8 mouse cellular contexts compared by ENCODE assay signal in the genomic region with DNA sequence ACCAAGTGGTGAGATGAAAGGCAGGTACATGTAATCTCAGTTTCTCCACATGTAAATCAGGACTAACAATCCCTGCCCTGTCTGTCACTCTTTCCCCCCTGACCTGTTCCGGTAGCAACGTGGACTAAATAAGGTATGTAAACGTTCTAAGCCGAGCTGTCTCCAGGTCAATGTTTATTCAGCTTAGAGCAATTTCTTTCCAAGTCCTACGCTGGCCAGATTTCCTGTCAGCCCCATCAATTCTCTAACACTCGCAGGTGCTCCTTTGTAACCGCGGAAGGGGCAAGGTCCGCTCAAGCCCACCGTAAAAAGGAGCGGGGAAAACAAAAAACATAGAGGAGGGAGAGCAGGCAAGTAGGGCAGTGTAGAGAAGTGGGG. TPM values are rescaled to one million over a fixed set of nuclear protein-coding genes. Genes with fewer than 3 reads are reported as not detected.
A peak's percentile ranks its signal among the peaks of the same experiment; 100 is the strongest.
DNase-seq lines count a peak whose midpoint lies in the region; ATAC-seq and TF ChIP-seq lines count a peak whose summit lies in the region.

No protein-coding gene starts in this region.

- peak overlapping the region; percentile 87 for H3K4me3 ChIP-seq in heart, embryonic 13.5 days
- H3K4me3 ChIP-seq in bone marrow macrophage, adult 2 months (ENCODE audit: insufficient read depth, low read length) = peak overlapping the region; percentile 76
- H3K4me3 ChIP-seq in hindbrain, postnatal 0 days (ENCODE audit: low read length) = peak overlapping the region; percentile 87

- 4% methylated on average over 11 of the region's 11 CpGs for WGBS in heart, embryonic 13.5 days
- 1% methylated on average over 11 of the region's 11 CpGs for WGBS in hindbrain, postnatal 0 days

- H3K9me3 ChIP-seq in heart, embryonic 13.5 days = no peaks in the 10 kb centered on the region
- H3K9me3 ChIP-seq in hindbrain, postnatal 0 days (ENCODE audit: low read length) = no peaks in the 10 kb centered on the region

- H3K27me3 ChIP-seq in heart, embryonic 13.5 days (replicated peaks) = peaks cover 19% of the 10 kb centered on the region
- H3K27me3 ChIP-seq in hindbrain, postnatal 0 days (ENCODE audit: insufficient read depth, low read length) = no peaks in the 10 kb centered on the region

- no peak for ATAC-seq in heart, embryonic 13.5 days (ENCODE audit: extremely low read depth, insufficient number of reproducible peaks, low FRiP score, low TSS enrichment)
- no peak for ATAC-seq in hindbrain, postnatal 0 days
- ATAC-seq in megakaryocyte-erythroid progenitor cell, adult 5-6 weeks (replicated peaks; ENCODE audit: low FRiP score, low TSS enrichment, poor library complexity, severe bottlenecking) = no peak

- H3K27ac ChIP-seq in heart, embryonic 13.5 days (replicated peaks) = peak overlapping the region; percentile 100
- no peak overlapping the region for H3K27ac ChIP-seq in bone marrow macrophage, adult 2 months (ENCODE audit: insufficient read depth, low read depth, low read length)
- H3K27ac ChIP-seq in hindbrain, postnatal 0 days = peak overlapping the region; percentile 100

- no peak for DNase-seq in heart, adult 8-10 months (ENCODE audit: low spot score)
- peak; percentile 34 for DNase-seq in hindbrain, postnatal 0 days (ENCODE audit: low spot score)
- DNase-seq in lung, postnatal 36 days = peak; percentile 38
- no peak for DNase-seq in adipocyte (ENCODE audit: low spot score)
- no peak for DNase-seq in left cerebral cortex, postnatal 14 days (ENCODE audit: low spot score in 2 of 2)

- peaks cover 38% of the 10 kb centered on the region for H3K4me1 ChIP-seq in heart, embryonic 13.5 days
- H3K4me1 ChIP-seq in bone marrow macrophage, adult 2 months (ENCODE audit: control insufficient read depth, insufficient read depth, low read length) = peaks cover 15% of the 10 kb centered on the region
- H3K4me1 ChIP-seq in hindbrain, postnatal 0 days (ENCODE audit: insufficient read depth, low read length) = peaks cover 19% of the 10 kb centered on the region

- peaks cover 13% of the 10 kb centered on the region for H3K36me3 ChIP-seq in heart, embryonic 13.5 days
- 0 out of 2 replicates have a peak, but pooled peaks cover 4% of the 10 kb centered on the region for H3K36me3 ChIP-seq in hindbrain, postnatal 0 days (ENCODE audit: insufficient read depth, low read length)

- peak overlapping the region; percentile 97 for H3K9ac ChIP-seq in heart, embryonic 13.5 days
- H3K9ac ChIP-seq in hindbrain, postnatal 0 days (replicated peaks; ENCODE audit: low read length) = peak overlapping the region; percentile 97

- H3K4me2 ChIP-seq in heart, embryonic 13.5 days = peak overlapping the region; percentile 91
- H3K4me2 ChIP-seq in hindbrain, postnatal 0 days (ENCODE audit: low read depth, low read length) = peak overlapping the region; percentile 93

- intact Hi-C loops in left cerebral cortex, postnatal 14 days (cut with DNase I) = loop anchor here (10.0 kb wide), 2 partner anchors 106 to 146 kb away; a partner anchor contains a TSS

- TF ChIP-seq POLR2A in bone marrow macrophage, adult 2 months (IDR thresholded peaks at IDR 0.05; ENCODE audit: borderline replicate concordance, low read depth, low read length) = no peak

- no peak for TF ChIP-seq CTCF in bone marrow macrophage, adult 2 months (IDR thresholded peaks at IDR 0.05; ENCODE audit: low read depth, low read length)
- no peak for TF ChIP-seq CTCF in hindbrain, postnatal 0 days (IDR thresholded peaks at IDR 0.05; ENCODE audit: low read depth)

RNA-seq across cellular contexts. Expression of a gene that starts 0.2 kb away (rescaled TPM):
- 97.6 and 107 TPM in 2 replicates for polyA plus RNA-seq in heart, embryonic 13.5 days (2015; fragmentation: Nextera tagmentation; extraction: Ambion mirVana)
- total RNA-seq in heart, adult 8-10 months (2022) = 100 to 1,000 TPM; 452 to 522 (median 499) TPM
- 60.0 and 63.1 TPM in 2 replicates for polyA plus RNA-seq in bone marrow macrophage, adult 2 months (2012; ENCODE audit: insufficient read depth, insufficient read length, missing spikeins)
- total RNA-seq in hindbrain, postnatal 0 days (2014; rRNA removed) = 120 and 141 TPM in 2 replicates
- 54.8 and 61.3 TPM in 2 replicates for polyA plus RNA-seq in hindbrain, postnatal 0 days (2015; fragmentation: Nextera tagmentation; extraction: Ambion mirVana)
- 1.9 and 2.8 TPM in 2 replicates for total RNA-seq in megakaryocyte-erythroid progenitor cell, adult 5-6 weeks (2014; fragmentation: Nextera tagmentation)
- 3.7 and 4.7 TPM in 2 replicates for total RNA-seq in megakaryocyte-erythroid progenitor cell, adult 5-6 weeks (2017)
- 100 to 1,000 TPM; 220 to 224 TPM for total RNA-seq in left cerebral cortex, postnatal 14 days (2021)

RNA-seq across cellular contexts. Expression of a gene that starts 23.8 kb away (rescaled TPM):
- 53.2 and 58.8 TPM in 2 replicates for polyA plus RNA-seq in heart, embryonic 13.5 days (2015; fragmentation: Nextera tagmentation; extraction: Ambion mirVana)
- total RNA-seq in heart, adult 8-10 months (2022) = 10 to 100 TPM; 25.0 to 28.0 (median 26.5) TPM
- polyA plus RNA-seq in bone marrow macrophage, adult 2 months (2012; ENCODE audit: insufficient read depth, insufficient read length, missing spikeins) = 36.7 and 41.7 TPM in 2 replicates
- 42.7 and 49.7 TPM in 2 replicates for total RNA-seq in hindbrain, postnatal 0 days (2014; rRNA removed)
- 53.3 and 53.5 TPM in 2 replicates for polyA plus RNA-seq in hindbrain, postnatal 0 days (2015; fragmentation: Nextera tagmentation; extraction: Ambion mirVana)
- 50.9 and 66.4 TPM in 2 replicates for total RNA-seq in megakaryocyte-erythroid progenitor cell, adult 5-6 weeks (2014; fragmentation: Nextera tagmentation)
- 36.8 and 63.2 TPM in 2 replicates for total RNA-seq in megakaryocyte-erythroid progenitor cell, adult 5-6 weeks (2017)
- total RNA-seq in left cerebral cortex, postnatal 14 days (2021) = 10 to 100 TPM; 25.2 to 27.0 TPM

Comparison
In these comparisons a context has a peak if more than half of its experiments do, and no peak if none do; other contexts are left out.
1. DNase-seq: peak in hindbrain, postnatal 0 days (single experiment) and lung, postnatal 36 days (single experiment); none in heart, adult 8-10 months (single experiment), adipocyte (single experiment) and left cerebral cortex, postnatal 14 days (0 of 2).
2. RNA of a gene that starts 0.2 kb away (total RNA-seq): 452 to 522 TPM in heart, adult 8-10 months, 220 to 224 TPM in left cerebral cortex, postnatal 14 days and 120 to 141 TPM in hindbrain, postnatal 0 days; 1.9 to 4.7 TPM in megakaryocyte-erythroid progenitor cell, adult 5-6 weeks; every median in the first group is over 10 times any median in the second.
3. Peak in every context shown above with its lines, with median percentiles within 50 percentile points of each other: H3K4me3 ChIP-seq.